Mouse (Mus musculus) hindbrain, embryonic 11.5 days (tissue): ENCODE measurements at regions not wholly inside any gene's neighbourhood (a gene's known extent, or its start where the extent isn't known, plus 50 kb on each side); places are given as distances from the start of the nearest gene placed in this dataset.

Source experiments
- ATAC-seq: fragments of 200-750 bp; cut with Nextera tagmentation; 2 replicates; pipeline ENCODE4 v1.8.0; 2017; ENCODE audit warnings: mild to moderate bottlenecking, moderate TSS enrichment, moderate library complexity; ENCODE audit not compliant: low FRiP score
- DNase-seq: peaks from one replicate; pipeline ENCODE4 v3.0.0-alpha.2; 2015; ENCODE audit warnings: low spot score
- H3K27ac ChIP-seq: fragments of 300-500 bp; sonication (generic); 2 replicates; pipeline ENCODE4 v1.5.1; 2014; ENCODE audit warnings: mild to moderate bottlenecking, low read depth, low read length
- H3K27me3 ChIP-seq: fragments of 300-500 bp; sonication (generic); 2 replicates; pipeline ENCODE4 v1.6.1; 2014; ENCODE audit warnings: mild to moderate bottlenecking, low read length, moderate library complexity, mixed read lengths; ENCODE audit not compliant: control insufficient read depth, insufficient read depth
- H3K36me3 ChIP-seq: fragments of 300-500 bp; sonication (generic); 2 replicates; pipeline ENCODE4 v1.6.1; 2014; ENCODE audit warnings: mild to moderate bottlenecking, low read length, moderate library complexity, mixed read lengths; ENCODE audit not compliant: control insufficient read depth, insufficient read depth
- H3K4me1 ChIP-seq: fragments of 300-500 bp; sonication (generic); replicated peaks from 2 replicates; pipeline ENCODE4 v1.6.1; 2014; ENCODE audit warnings: low read length, mixed read lengths; ENCODE audit not compliant: control insufficient read depth, insufficient read depth
- H3K4me2 ChIP-seq: fragments of 300-500 bp; sonication (generic); replicated peaks from 2 replicates; pipeline ENCODE4 v1.6.1; 2014; ENCODE audit warnings: mild to moderate bottlenecking, low read depth, low read length
- H3K4me3 ChIP-seq: fragments of 300-500 bp; sonication (generic); 2 replicates; pipeline ENCODE4 v1.5.1; 2014; ENCODE audit warnings: low read depth, low read length
- H3K9ac ChIP-seq: fragments of 300-500 bp; sonication (generic); 2 replicates; pipeline ENCODE4 v1.6.1; 2014; ENCODE audit warnings: low read depth, low read length
- H3K9me3 ChIP-seq: fragments of 300-500 bp; sonication (generic); 2 replicates; pipeline ENCODE4 v1.6.1; 2016; ENCODE audit warnings: low read length; ENCODE audit not compliant: control insufficient read depth
- WGBS: fragments of 180-500 bp; shearing (Covaris S2); extraction: QIAGEN DNeasy Blood & Tissue Kit; methylation state at CpG from one replicate; pipeline ENCODE4 v1.1.7; 2014; 5-methylcytosine and 5-hydroxymethylcytosine counted together

DNA sequence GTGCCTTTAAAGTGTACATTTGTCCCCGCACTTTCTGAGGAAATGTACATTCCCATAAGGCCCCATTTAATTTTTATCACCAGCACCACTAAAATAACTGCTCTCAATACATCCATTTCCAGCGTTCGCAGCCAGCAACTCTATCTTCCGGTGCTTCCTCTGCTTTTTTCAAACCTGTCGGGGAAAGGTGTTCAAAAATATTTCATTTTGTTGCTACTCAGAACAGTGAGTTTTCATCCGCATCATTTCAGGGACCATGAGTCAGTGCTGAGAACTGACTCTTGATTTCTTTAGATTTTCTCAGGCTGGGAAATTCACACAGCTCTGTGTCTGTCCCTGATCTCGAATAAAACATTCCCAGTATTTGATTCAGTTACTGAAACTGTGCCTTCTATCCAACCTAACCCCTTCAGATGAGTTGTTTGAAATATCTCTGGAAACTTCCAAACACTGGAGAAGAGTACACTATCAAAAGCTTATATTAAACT is 959.4 kb downstream of the Brinp1 start:
- Histone ChIP-seq H3K4me1 (no peaks in the 10 kb centered on the region), H3K27ac (no peak overlapping the region), H3K9me3 (no peaks in the 10 kb centered on the region), H3K4me2 (no peak overlapping the region), H3K36me3 (no peaks in the 10 kb centered on the region), H3K9ac (no peak overlapping the region), H3K27me3 (no peaks in the 10 kb centered on the region), H3K4me3 (no peak overlapping the region)
- ATAC-seq: no peak
- no peak for DNase-seq
- WGBS: 89% methylated on average over 7 of the region's 7 CpGs

DNA sequence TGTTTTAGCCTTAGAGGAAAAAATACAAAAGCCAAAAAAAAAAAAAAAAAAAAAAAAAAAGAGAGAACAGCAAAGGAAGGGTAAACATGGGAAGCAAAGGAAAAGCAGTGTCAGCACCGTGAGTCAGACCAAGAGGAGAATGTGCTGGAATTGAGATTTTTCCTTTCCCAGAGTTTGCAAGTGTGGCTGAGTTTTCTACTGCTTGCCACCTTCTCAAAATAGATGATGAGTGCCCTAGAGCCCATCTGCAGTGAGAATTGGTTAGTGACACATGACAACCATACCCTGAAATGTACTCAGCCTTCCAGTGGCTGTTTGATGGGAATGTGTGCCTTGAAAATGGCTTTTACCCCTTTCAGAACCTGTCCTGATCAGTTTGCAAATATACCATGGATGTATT is 990.7 kb downstream of the Brinp1 start:
- Histone ChIP-seq H3K4me3 (no peak overlapping the region), H3K36me3 (no peaks in the 10 kb centered on the region), H3K4me2 (no peak overlapping the region), H3K9ac (no peak overlapping the region), H3K27ac (no peak overlapping the region), H3K4me1 (no peaks in the 10 kb centered on the region), H3K27me3 (no peaks in the 10 kb centered on the region), H3K9me3 (no peaks in the 10 kb centered on the region)
- WGBS: 75% methylated on average over 1 of the region's 1 CpGs
- ATAC-seq (no peak), DNase-seq (no peak)

DNA sequence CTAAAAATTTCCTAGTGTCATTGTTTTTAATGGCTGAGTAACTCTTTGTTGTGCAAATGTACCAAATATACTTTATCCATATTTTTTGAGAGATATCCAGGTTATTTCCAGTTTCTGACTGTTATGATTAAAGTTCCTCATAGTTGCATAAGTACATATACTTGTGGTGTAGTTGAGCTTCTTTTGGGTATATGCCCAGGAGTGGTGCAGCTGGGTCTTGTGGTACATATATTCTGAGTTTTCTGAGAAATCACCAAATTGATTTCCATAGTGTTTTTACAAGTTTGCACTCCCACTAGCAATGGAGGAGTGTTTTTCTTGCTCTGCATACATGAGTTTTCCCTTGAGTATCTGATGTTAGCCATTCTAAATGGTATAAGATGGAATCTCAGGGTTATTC is 1006.2 kb downstream of the Brinp1 start:
- Histone ChIP-seq H3K27ac (no peak overlapping the region), H3K36me3 (no peaks in the 10 kb centered on the region), H3K27me3 (no peaks in the 10 kb centered on the region), H3K4me1 (no peaks in the 10 kb centered on the region), H3K9me3 (no peaks in the 10 kb centered on the region), H3K4me3 (no peak overlapping the region), H3K9ac (no peak overlapping the region), H3K4me2 (no peak overlapping the region)
- ATAC-seq: no peak
- DNase-seq: no peak

DNA sequence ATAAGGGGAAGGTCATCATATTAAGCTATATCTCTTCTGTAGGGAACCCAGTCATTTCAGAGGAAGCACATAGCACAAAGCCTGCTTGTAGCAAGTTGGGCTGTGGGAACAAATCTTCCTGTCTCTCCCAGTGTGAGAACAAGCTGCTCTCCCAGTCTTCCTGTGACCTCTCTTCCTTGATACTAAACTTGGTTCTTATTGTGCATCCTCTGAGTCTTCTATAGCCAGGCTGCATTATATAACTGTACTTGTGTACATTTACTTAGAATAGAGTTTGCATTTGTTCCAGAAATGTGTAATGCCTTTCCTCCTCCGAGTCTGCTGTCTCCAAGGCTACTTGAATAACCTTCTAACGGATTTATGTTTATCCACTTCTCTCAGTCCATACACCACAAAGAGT is 1021.7 kb downstream of the Brinp1 start:
- Histone ChIP-seq H3K4me2 (no peak overlapping the region), H3K27me3 (no peaks in the 10 kb centered on the region), H3K27ac (no peak overlapping the region), H3K4me1 (no peaks in the 10 kb centered on the region), H3K4me3 (no peak overlapping the region), H3K9me3 (no peaks in the 10 kb centered on the region), H3K36me3 (no peaks in the 10 kb centered on the region), H3K9ac (no peak overlapping the region)
- 90% methylated on average over 2 of the region's 2 CpGs for WGBS
- DNase-seq (no peak), ATAC-seq (no peak)

DNA sequence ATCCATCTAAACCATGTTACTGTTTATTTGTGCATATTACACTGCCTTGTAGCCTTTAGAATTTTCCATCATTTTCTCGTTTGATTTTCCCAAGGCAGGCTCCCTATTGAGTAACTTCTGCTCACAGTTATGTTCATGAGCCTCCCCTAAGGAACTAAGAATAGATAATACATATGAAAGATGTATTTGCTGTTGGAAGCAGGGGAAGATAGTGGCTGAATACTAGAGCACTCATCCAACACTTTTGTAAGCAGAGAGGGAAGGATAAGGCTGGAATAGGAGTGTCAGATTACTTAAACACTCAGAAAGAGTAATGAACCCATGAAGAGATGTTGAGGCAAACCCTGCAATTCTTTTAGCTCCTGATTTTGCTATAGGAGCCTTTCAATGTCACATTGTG is 1055.1 kb downstream of the Brinp1 start:
- no peak overlapping the region for H3K9ac ChIP-seq
- DNase-seq (no peak), ATAC-seq (no peak)
- no peak overlapping the region for H3K27ac ChIP-seq
- no peak overlapping the region for H3K4me2 ChIP-seq
- 82% methylated on average over 1 of the region's 1 CpGs for WGBS
- no peaks in the 10 kb centered on the region for H3K4me1 ChIP-seq
- H3K9me3 ChIP-seq: no peaks in the 10 kb centered on the region
- H3K27me3 ChIP-seq: no peaks in the 10 kb centered on the region
- no peak overlapping the region for H3K4me3 ChIP-seq
- H3K36me3 ChIP-seq: no peaks in the 10 kb centered on the region

DNA sequence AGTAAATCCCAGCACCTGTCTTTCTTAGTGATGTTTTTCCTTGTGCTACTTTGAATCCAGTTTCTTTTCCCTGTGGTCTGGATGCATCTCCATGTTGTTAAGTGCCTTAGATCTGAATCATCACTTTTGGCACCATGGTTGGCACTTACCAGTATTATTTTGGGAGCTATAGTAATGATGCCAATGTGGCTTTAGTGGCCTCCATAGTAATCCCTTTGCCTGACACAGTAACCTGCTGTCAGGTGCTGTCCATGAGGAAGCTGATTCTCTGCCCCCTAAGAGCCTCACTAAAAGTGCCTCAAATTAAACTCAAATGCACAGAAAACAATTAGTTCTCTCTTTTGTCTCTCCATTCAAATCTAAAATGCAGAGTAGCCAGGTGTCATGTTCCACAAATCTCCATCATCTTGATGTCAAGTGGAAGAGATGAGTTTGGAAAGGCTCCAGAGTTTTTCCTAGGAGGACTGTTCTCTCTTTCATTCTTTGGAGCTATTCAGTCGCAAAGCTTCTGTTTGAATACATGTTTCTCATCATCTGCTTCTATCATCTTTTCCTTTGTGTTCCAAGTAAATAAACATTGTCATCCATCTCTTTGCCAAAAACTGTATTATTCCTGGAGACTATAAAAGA is 1062.1 kb downstream of the Brinp1 start:
- no peak overlapping the region for H3K4me2 ChIP-seq
- no peaks in the 10 kb centered on the region for H3K36me3 ChIP-seq
- H3K9ac ChIP-seq: no peak overlapping the region
- H3K9me3 ChIP-seq: no peaks in the 10 kb centered on the region
- ATAC-seq (no peak), DNase-seq (no peak)
- no peaks in the 10 kb centered on the region for H3K4me1 ChIP-seq
- no peaks in the 10 kb centered on the region for H3K27me3 ChIP-seq
- WGBS: 83% methylated on average over 1 of the region's 1 CpGs
- H3K4me3 ChIP-seq: no peak overlapping the region
- H3K27ac ChIP-seq: no peak overlapping the region

DNA sequence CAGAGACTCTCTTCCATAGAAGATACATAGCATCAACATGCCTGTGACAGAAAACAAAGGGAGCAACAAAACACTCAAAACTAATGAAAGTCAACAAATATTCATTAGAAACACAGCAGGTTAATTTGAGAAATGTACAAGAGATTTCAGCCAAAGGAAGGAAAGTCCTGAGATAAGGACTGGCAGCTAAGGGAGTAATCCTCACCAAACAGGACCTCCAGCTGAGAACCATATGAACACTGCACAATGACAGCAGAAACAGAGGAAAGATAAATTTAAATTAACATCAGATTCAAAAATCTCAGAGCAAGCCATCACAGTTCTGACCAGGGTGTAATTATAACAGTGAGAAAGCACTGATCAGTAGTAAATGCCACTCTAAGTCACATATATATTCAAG is 1060.6 kb downstream of the Tlr4 start:
- H3K9ac ChIP-seq: no peak overlapping the region
- H3K9me3 ChIP-seq: no peaks in the 10 kb centered on the region
- no peaks in the 10 kb centered on the region for H3K27me3 ChIP-seq
- H3K4me2 ChIP-seq: no peak overlapping the region
- H3K4me1 ChIP-seq: no peaks in the 10 kb centered on the region
- H3K36me3 ChIP-seq: no peaks in the 10 kb centered on the region
- no peak overlapping the region for H3K4me3 ChIP-seq
- DNase-seq (no peak), ATAC-seq (no peak)
- no peak overlapping the region for H3K27ac ChIP-seq

DNA sequence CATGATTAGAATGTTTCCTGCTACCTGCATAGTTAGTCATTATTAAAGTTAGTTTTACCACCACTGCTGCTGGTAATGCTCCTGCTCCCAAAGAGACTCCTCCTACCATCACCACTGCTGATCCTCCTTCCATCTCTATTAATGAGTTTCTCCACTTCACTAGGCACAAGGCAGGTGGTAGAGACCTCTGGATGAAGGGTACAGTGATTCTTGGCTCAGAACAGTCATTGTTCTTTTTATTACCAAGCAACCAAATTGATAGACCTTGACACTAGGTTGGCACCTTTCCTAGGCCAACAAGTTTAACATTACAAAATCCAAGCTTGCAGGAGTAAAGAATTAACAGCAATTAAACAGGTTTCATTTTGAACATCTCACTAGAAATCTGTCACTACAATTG is 1057.8 kb downstream of the Tlr4 start:
- Histone ChIP-seq H3K9ac (no peak overlapping the region), H3K4me1 (no peaks in the 10 kb centered on the region), H3K4me2 (no peak overlapping the region), H3K27me3 (no peaks in the 10 kb centered on the region), H3K9me3 (no peaks in the 10 kb centered on the region), H3K36me3 (no peaks in the 10 kb centered on the region), H3K27ac (no peak overlapping the region), H3K4me3 (no peak overlapping the region)
- ATAC-seq: no peak
- no peak for DNase-seq

DNA sequence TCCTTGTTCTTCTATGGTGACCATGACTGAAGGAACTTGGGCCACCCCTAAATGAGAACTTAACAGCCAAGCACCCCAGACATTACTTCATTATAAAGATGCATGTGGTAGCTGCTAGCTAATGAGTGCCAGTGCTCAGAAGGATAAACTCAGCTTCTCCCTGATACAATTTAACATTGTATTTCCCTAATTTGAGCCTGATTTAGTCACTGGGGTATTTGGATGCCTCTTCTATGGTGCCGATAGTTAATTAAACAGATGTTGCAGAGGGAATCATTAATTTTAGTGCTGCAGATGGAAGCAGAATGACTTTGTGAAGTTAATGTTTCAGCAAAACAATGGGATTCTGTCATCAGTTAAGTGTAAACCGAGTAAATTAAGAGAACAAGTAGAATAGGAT is 1034.8 kb downstream of the Tlr4 start:
- DNase-seq (no peak), ATAC-seq (no peak)
- H3K9me3 ChIP-seq: no peaks in the 10 kb centered on the region
- H3K9ac ChIP-seq: no peak overlapping the region
- H3K27me3 ChIP-seq: no peaks in the 10 kb centered on the region
- 86% methylated on average over 2 of the region's 2 CpGs for WGBS
- no peaks in the 10 kb centered on the region for H3K36me3 ChIP-seq
- no peak overlapping the region for H3K4me2 ChIP-seq
- no peaks in the 10 kb centered on the region for H3K4me1 ChIP-seq
- no peak overlapping the region for H3K27ac ChIP-seq
- H3K4me3 ChIP-seq: no peak overlapping the region
